ENCODE assay signal across 15 mouse cellular contexts in genomic region chr5:52177326-52177725, GRCm38 (mm10).
"Had no signal": no experiment of that assay in that cellular context is flagged by ENCODE, and none has a peak within 500 bp of the region (broad histone marks: within the 10 kb centered on the region; RNA-seq: fewer than 3 reads in every experiment).

No protein-coding gene starts in this region.

- ATAC-seq: midbrain, embryonic 13.5 days; midbrain, embryonic 15.5 days had no signal

- H3K4me2 ChIP-seq: lung, embryonic 14.5 days; midbrain, embryonic 11.5 days; midbrain, embryonic 13.5 days; midbrain, embryonic 15.5 days; neural tube, embryonic 12.5 days had no signal

- DNase-seq: lung, adult 18-20 months; lung, embryonic 14.5 days; lung, postnatal 10 days; lung, postnatal 4 days; right cerebral cortex, postnatal 25 days; right cerebral cortex, postnatal 4 days; spleen, adult 18-20 months; thymus, adult 18-20 months; thymus, postnatal 14 days; thymus, postnatal 36 days had no signal

- H3K27me3 ChIP-seq: megakaryocyte, embryonic 14.5 days; midbrain, embryonic 13.5 days; midbrain, embryonic 15.5 days; neural tube, embryonic 12.5 days had no signal

- H3K4me3 ChIP-seq: megakaryocyte, embryonic 14.5 days; midbrain, embryonic 13.5 days; midbrain, embryonic 15.5 days; neural tube, embryonic 12.5 days had no signal

- H3K4me1 ChIP-seq: midbrain, embryonic 13.5 days; midbrain, embryonic 15.5 days; neural tube, embryonic 12.5 days had no signal

- H3K27ac ChIP-seq: midbrain, embryonic 13.5 days; midbrain, embryonic 15.5 days; neural tube, embryonic 12.5 days had no signal

- H3K9ac ChIP-seq: lung, embryonic 14.5 days; midbrain, embryonic 13.5 days; midbrain, embryonic 15.5 days; neural tube, embryonic 12.5 days had no signal

- H3K9me3 ChIP-seq: megakaryocyte, embryonic 14.5 days; midbrain, embryonic 13.5 days; midbrain, embryonic 15.5 days; neural tube, embryonic 12.5 days had no signal

- H3K36me3 ChIP-seq: midbrain, embryonic 15.5 days had no signal
